Mouse (Mus musculus) megakaryocyte-erythroid progenitor cell, adult 5-6 weeks (primary cell): ENCODE measurements around the gene Rpl7a. TPM values are rescaled to one million over a fixed set of nuclear protein-coding genes. Genes with fewer than 3 reads are reported as not detected.

Source experiments
- ATAC-seq: replicated peaks from 2 replicates; pipeline ENCODE4 v1.8.0; 2016; ENCODE audit warnings: mild to moderate bottlenecking, inconsistent platforms; ENCODE audit not compliant: severe bottlenecking, poor library complexity, low FRiP score, low TSS enrichment
- total RNA-seq, 2 experiments: library from RNA; stranded (forward) in 1 of 2; stranded (reverse) in 1 of 2; fragments of 200-1000, 215-1000 nt in 1 of 2; fragments of >200 nt in 1 of 2; fragmentation: Nextera tagmentation in 1 of 2; gene quantifications; 2 replicates each; pipeline ENCODE4 v1.2.3; 2014 to 2017

The Rpl7a gene
- total RNA-seq, 2 experiments from 2014 or later = 2,192 to 2,826 TPM

DNA sequence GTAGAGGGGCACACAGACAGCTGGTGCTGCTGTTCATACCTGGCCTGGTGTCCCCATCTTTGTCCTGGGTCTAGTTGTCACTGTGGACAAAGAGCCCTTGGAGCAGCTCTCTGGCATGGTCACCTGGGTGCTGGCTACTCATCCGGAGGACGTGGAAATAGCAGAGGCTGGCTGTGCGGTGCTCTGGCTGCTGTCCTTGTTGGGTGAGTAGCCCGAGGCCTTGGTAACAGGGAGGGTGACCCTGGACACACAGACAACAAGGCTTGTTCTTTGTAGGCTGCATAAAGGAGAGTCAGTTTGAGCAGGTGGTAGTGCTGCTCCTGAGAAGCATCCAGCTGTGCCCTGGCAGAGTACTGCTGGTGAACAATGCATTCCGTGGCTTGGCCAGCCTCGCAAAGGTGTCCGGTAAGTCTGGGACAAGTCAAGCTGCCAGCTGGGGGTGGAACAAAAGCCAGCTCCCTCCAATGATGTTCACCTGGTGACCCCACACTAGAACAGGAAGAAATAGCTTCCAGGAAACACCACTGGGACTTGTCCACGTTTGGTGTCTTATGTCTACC lies 40.9 kb downstream of the Rpl7a start:
- ATAC-seq = no peak

DNA sequence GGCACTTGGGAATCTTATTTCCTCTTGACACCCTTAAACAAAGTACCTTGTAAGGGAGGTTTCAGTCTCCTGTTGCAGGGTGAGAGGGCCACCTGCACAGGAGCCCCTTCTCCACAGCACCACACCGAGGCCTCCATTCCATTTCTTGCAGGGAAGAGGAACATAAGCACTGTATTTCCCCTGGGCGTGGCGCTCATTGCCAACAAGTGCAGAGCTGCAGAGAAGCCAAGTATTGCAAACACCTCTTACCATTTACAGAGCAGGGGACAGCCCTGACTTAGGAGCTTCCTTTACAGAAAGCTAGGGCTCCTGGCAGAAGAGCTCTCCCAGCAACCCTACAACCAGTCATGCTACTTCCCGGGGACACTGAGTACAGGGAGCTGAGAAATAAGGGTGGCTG lies 41.6 kb downstream of the Rpl7a start:
- ATAC-seq = no peak

DNA sequence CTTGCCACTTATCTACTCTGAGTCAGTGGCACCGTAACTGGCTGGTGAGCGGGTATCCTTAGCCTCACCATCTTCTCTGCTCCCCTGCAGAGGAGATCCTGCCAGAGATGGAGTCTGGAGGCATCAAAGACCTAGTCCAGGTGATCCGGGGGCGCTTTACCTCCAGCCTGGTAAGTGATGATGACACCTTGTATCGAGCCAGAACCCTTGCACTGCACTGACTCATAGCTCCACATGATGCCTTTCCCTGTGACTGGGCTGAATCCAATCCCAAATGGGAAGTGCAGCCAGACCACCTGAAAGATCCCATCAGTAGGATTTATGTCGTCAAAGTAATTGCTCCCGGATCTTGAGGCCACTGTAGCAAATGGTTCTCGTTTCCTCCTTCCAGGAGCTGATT lies 42.3 kb downstream of the Rpl7a start:
- no peak for ATAC-seq

DNA sequence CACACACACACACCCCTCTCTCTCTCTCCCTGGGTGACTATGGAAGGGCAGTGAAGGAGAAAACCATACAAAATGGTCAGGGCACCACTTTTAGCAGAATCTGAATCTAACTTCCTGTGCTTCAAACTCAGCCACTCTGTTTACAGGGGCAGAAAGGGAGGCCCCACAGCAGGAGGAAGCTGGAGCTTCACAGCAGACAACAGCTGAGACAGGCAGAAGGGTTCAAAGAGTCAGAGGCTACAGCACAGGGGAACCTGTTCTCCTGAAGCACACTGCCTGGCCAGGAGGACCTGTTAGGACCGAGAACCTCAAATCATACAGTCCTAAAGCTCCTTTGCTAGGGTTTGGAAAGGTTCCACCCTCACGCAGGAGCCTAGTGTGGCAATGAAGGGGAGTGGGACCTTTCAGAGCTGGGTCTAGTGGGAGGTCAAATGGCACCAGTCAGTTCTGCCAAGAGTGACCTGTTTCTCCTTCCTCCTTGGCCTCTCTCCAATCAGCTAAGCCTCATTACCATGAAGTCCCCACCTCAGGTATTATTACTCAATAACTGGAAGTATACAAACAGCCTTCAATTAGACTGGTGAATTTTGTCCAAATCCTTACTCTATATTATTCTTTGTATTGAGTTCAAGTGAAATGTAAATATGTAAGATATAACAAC lies 44.3 kb downstream of the Rpl7a start:
- ATAC-seq = no peak

DNA sequence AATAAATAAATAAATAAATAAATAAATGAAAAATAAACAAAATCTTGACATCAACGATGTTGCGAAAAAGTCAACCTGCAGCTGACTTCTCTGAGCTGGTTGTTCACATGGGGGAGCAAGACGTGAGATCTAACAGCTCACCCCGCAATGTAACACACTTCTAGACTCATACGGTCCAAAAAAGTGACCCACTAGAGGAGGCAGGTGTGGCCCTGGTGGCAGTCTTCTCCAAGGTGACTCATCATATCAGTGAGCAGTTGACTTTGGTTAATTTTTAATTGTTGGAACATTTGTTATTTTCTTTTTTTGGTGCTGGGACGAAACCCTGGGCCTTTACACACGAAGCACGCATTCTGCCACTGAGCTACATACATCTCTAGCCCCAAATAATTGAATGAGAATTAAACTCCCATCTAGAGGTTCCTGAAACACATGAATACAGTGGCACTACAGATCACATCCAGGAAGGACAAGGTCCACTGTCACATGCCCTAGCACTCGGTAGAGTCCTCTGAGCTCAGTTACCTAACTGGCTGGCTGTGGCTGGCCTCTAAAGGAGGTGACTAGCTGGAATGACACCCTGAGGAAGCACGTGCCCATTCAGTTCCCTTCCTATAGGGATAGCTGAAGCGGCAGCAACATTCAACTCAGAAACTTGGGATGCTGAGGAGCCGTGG lies 46.4 kb downstream of the Rpl7a start:
- no peak for ATAC-seq

DNA sequence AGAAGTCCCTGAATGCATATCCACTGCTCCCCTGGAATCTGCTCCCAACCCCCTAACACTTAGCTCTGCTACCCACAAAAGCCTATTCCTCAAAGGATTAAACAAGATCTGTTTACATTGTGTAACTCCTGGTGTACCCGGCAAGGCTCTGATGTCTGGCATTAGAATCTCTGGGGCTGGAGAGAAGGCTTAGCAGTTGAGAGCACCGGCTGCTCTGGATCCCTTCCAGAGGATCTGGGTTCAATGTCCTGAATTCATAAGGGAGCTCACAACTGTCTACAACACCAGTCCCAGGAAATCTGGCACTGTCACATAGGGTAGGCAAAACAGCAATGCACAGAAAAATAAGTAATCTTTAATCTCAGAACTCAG lies 46.9 kb downstream of the Rpl7a start:
- ATAC-seq = no peak

DNA sequence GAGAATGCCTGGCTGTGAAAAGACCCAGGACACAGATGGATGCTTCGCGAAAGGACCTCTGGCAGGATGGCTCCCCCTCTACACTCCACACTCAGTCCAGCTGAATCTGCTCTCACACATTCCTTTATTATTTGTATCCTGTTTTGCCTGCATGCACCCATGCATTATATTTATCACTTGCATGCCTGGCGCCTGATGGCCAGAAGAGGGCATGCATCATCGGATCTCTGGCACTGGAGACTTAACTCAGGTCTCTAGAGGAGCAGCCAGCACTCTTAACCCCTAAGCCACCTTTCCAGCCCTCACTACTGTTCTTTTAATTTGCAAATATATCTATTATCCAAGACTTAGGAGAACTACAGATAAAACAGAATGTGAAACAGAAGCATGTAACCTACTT lies 50.2 kb downstream of the Rpl7a start:
- no peak for ATAC-seq

Other genes with a start within 250 kb of the Rpl7a start
- gene Lcn4, start 239.5 kb upstream of the Rpl7a start, total RNA-seq (2014; fragmentation: Nextera tagmentation) = not detected in 2 replicates
- gene Lcn4, start 239.5 kb upstream of the Rpl7a start, total RNA-seq (2017) = not detected in 2 replicates
- not detected in 2 replicates for gene Abo, start 45.8 kb upstream of the Rpl7a start, total RNA-seq (2014; fragmentation: Nextera tagmentation)
- gene Abo, start 45.8 kb upstream of the Rpl7a start, total RNA-seq (2017) = not detected in 2 replicates
- 36.2 and 43.7 TPM in 2 replicates for gene Surf6, start 7.9 kb upstream of the Rpl7a start, total RNA-seq (2014; fragmentation: Nextera tagmentation)
- gene Surf6, start 7.9 kb upstream of the Rpl7a start, total RNA-seq (2017) = 51.1 and 74.0 TPM in 2 replicates
- gene Med22, start 87 bp upstream of the Rpl7a start, total RNA-seq (2014; fragmentation: Nextera tagmentation) = 24.7 and 37.6 TPM in 2 replicates
- gene Med22, start 87 bp upstream of the Rpl7a start, total RNA-seq (2017) = 14.4 and 20.2 TPM in 2 replicates
- 68.8 and 80.3 TPM in 2 replicates for gene Surf2, start 5.6 kb downstream of the Rpl7a start, total RNA-seq (2014; fragmentation: Nextera tagmentation)
- gene Surf2, start 5.6 kb downstream of the Rpl7a start, total RNA-seq (2017) = 118 and 146 TPM in 2 replicates
- 50.5 and 58.4 TPM in 2 replicates for gene Surf1, start 5.8 kb downstream of the Rpl7a start, total RNA-seq (2014; fragmentation: Nextera tagmentation)
- 38.0 and 41.7 TPM in 2 replicates for gene Surf1, start 5.8 kb downstream of the Rpl7a start, total RNA-seq (2017)
- gene Surf4, start 23.2 kb downstream of the Rpl7a start, total RNA-seq (2014; fragmentation: Nextera tagmentation) = 59.8 and 76.8 TPM in 2 replicates
- 34.1 and 52.4 TPM in 2 replicates for gene Surf4, start 23.2 kb downstream of the Rpl7a start, total RNA-seq (2017)
- not detected in 2 replicates for gene Stkld1, start 23.3 kb downstream of the Rpl7a start, total RNA-seq (2014; fragmentation: Nextera tagmentation)
- gene Stkld1, start 23.3 kb downstream of the Rpl7a start, total RNA-seq (2017) = not detected in 2 replicates
- 56.8 and 61.2 TPM in 2 replicates for gene Rexo4, start 53.6 kb downstream of the Rpl7a start, total RNA-seq (2014; fragmentation: Nextera tagmentation)
- 95.7 and 109 TPM in 2 replicates for gene Rexo4, start 53.6 kb downstream of the Rpl7a start, total RNA-seq (2017)
- gene Adamts13, start 62.7 kb downstream of the Rpl7a start, total RNA-seq (2014; fragmentation: Nextera tagmentation) = 2.3 TPM in 1 of 2 replicates, not detected in the other
- not detected in 2 replicates for gene Adamts13, start 62.7 kb downstream of the Rpl7a start, total RNA-seq (2017)
- 28.2 and 29.2 TPM in 2 replicates for gene Cacfd1, start 99.2 kb downstream of the Rpl7a start, total RNA-seq (2014; fragmentation: Nextera tagmentation)
- gene Cacfd1, start 99.2 kb downstream of the Rpl7a start, total RNA-seq (2017) = 5.5 and 14.6 TPM in 2 replicates
- gene Slc2a6, start 117.2 kb downstream of the Rpl7a start, total RNA-seq (2014; fragmentation: Nextera tagmentation) = 0.62 TPM in 1 of 2 replicates, not detected in the other
- 0.05 and 1.0 TPM in 2 replicates for gene Slc2a6, start 117.2 kb downstream of the Rpl7a start, total RNA-seq (2017)
- not detected in 2 replicates for gene Mymk, start 161.4 kb downstream of the Rpl7a start, total RNA-seq (2014; fragmentation: Nextera tagmentation)
- gene Mymk, start 161.4 kb downstream of the Rpl7a start, total RNA-seq (2017) = not detected in 2 replicates
- 1.2 TPM in 1 of 2 replicates, not detected in the other for gene Adamtsl2, start 168.6 kb downstream of the Rpl7a start, total RNA-seq (2014; fragmentation: Nextera tagmentation)
- not detected in 2 replicates for gene Adamtsl2, start 168.6 kb downstream of the Rpl7a start, total RNA-seq (2017)
- gene Fam163b, start 231.7 kb downstream of the Rpl7a start, total RNA-seq (2014; fragmentation: Nextera tagmentation) = not detected in 2 replicates
- gene Fam163b, start 231.7 kb downstream of the Rpl7a start, total RNA-seq (2017) = not detected in 2 replicates